Mouse (Mus musculus) adrenal gland, adult 8-10 months (tissue): ENCODE data around the gene Acbd5. TPM values are rescaled to one million over a fixed set of nuclear protein-coding genes. Genes with fewer than 3 reads are reported as not detected.
A peak's percentile ranks its signal among the peaks of the same experiment; 100 is the strongest.

Source experiments
- DNase-seq: peaks from one replicate; pipeline ENCODE4 v3.0.0; 2022
- total RNA-seq, 4 experiments: library from RNA; stranded (reverse); gene quantifications; 2 replicates each; pipeline ENCODE4 v1.2.4; 2022

The Acbd5 gene
- total RNA-seq, 4 experiments from 2014 or later = 75.9 to 121 (median 96.1) TPM

- peak; percentile 94 for DNase-seq
These were observed 1.2 kb downstream of the Acbd5 start for GRCm38 (mm10) chr2:23068894-23069744.

- DNase-seq = no peak
These were observed 2.5 kb downstream of the Acbd5 start for GRCm38 (mm10) chr2:23070491-23070890.

- no peak for DNase-seq
These were observed 3.4 kb downstream of the Acbd5 start for GRCm38 (mm10) chr2:23071406-23071805.

- no peak for DNase-seq
These were observed 7.9 kb downstream of the Acbd5 start for GRCm38 (mm10) chr2:23075846-23076245.

- DNase-seq = no peak
These were observed 8.8 kb downstream of the Acbd5 start for GRCm38 (mm10) chr2:23076783-23077182.

- DNase-seq = no peak
These were observed 9.7 kb downstream of the Acbd5 start for GRCm38 (mm10) chr2:23077693-23078092.

- no peak for DNase-seq
These were observed 10.6 kb downstream of the Acbd5 start for GRCm38 (mm10) chr2:23078588-23078987.

GRCm38 (mm10) chr2:23084540-23084939 is 16.6 kb downstream of the Acbd5 start:
- no peak for DNase-seq

- no peak for DNase-seq
These were observed 24.2 kb downstream of the Acbd5 start for GRCm38 (mm10) chr2:23092216-23092615.

- no peak for DNase-seq
These were observed 29.1 kb downstream of the Acbd5 start for GRCm38 (mm10) chr2:23097028-23097427.

GRCm38 (mm10) chr2:23102266-23102665 is 34.3 kb downstream of the Acbd5 start:
- DNase-seq = no peak

GRCm38 (mm10) chr2:23119573-23119972 is 51.6 kb downstream of the Acbd5 start:
- no peak for DNase-seq

GRCm38 (mm10) chr2:23155199-23155621 is 87.2 kb downstream of the Acbd5 start:
- no peak for DNase-seq

- DNase-seq = peak; percentile 98
These were observed 88.0 kb downstream of the Acbd5 start, which contains the start of the genes Mastl and Yme1l1 for GRCm38 (mm10) chr2:23155777-23156607. TSS of gene Mastl (minus strand) at chr2:23156024. TSS of gene Yme1l1 (plus strand) at chr2:23156369.

GRCm38 (mm10) chr2:23156608-23157081 is 88.7 kb downstream of the Acbd5 start:
- DNase-seq = no peak

Other genes with a start within 250 kb of the Acbd5 start
- gene Pdss1, start 172.6 kb upstream of the Acbd5 start, total RNA-seq = 10 to 100 TPM in 1 of 4 experiments, 1 to 10 TPM in 3; 6.5 to 10.1 (median 9.3) TPM
- 10 to 100 TPM; 59.0 to 81.6 (median 75.0) TPM for gene Abi1, start 27.9 kb upstream of the Acbd5 start, total RNA-seq
- 1 to 10 TPM in 2 of 4 experiments, under 1 TPM in 2; 0.93 to 1.4 (median 1.00) TPM for gene Mastl, start 87.9 kb downstream of the Acbd5 start, total RNA-seq
- gene Yme1l1, start 88.2 kb downstream of the Acbd5 start, total RNA-seq = 100 to 1,000 TPM; 121 to 125 (median 122) TPM
- under 1 TPM in 2 of 4 experiments, not detected in 2; 0.35 to 0.68 TPM for gene 4931423N10Rik, start 139.3 kb downstream of the Acbd5 start, total RNA-seq